Mouse (Mus musculus) neural tube, embryonic 13.5 days (tissue): Measurements from ENCODE around the gene Zbtb40. TPM values are rescaled to one million over a fixed set of nuclear protein-coding genes. Genes with fewer than 3 reads are reported as not detected.
A peak's percentile ranks its signal among the peaks of the same experiment; 100 is the strongest.

Experiments used
- ATAC-seq: fragments of 200-750 bp; cut with Nextera tagmentation; 2 replicates; pipeline ENCODE4 v1.8.0; 2017; ENCODE audit warnings: low read depth, mild to moderate bottlenecking, moderate TSS enrichment, moderate library complexity
- H3K27ac ChIP-seq: fragments of 300-500 bp; sonication (generic); replicated peaks from 2 replicates; pipeline ENCODE4 v1.5.1; 2015; ENCODE audit warnings: moderate library complexity, mild to moderate bottlenecking, inconsistent platforms
- H3K27me3 ChIP-seq: fragments of 300-500 bp; sonication (generic); 2 replicates; pipeline ENCODE4 v1.6.1; 2015; ENCODE audit warnings: mild to moderate bottlenecking, inconsistent platforms
- H3K36me3 ChIP-seq: fragments of 300-500 bp; sonication (generic); 2 replicates; pipeline ENCODE4 v1.6.1; 2015; ENCODE audit warnings: mild to moderate bottlenecking, inconsistent platforms
- H3K4me1 ChIP-seq: fragments of 300-500 bp; sonication (generic); replicated peaks from 2 replicates; pipeline ENCODE4 v1.6.1; 2015; ENCODE audit warnings: inconsistent platforms
- H3K4me2 ChIP-seq: fragments of 300-500 bp; sonication (generic); 2 replicates; pipeline ENCODE4 v1.6.1; 2015; ENCODE audit warnings: inconsistent platforms, mild to moderate bottlenecking, moderate library complexity
- H3K4me3 ChIP-seq: fragments of 300-500 bp; sonication (generic); 2 replicates; pipeline ENCODE4 v1.5.1; 2015; ENCODE audit warnings: mild to moderate bottlenecking, inconsistent platforms
- H3K9ac ChIP-seq: fragments of 300-500 bp; sonication (generic); 2 replicates; pipeline ENCODE4 v1.6.1; 2015; ENCODE audit warnings: moderate library complexity, mild to moderate bottlenecking, inconsistent platforms
- H3K9me3 ChIP-seq: fragments of 300-500 bp; sonication (generic); 2 replicates; pipeline ENCODE4 v1.6.1; 2016; ENCODE audit warnings: inconsistent platforms
- WGBS: fragments of 180-500 bp; shearing (Covaris S2); methylation state at CpG from one replicate; pipeline ENCODE4 v1.1.7; 2015; 5-methylcytosine and 5-hydroxymethylcytosine counted together
- polyA plus RNA-seq: library from polyadenylated mRNA; unstranded; fragments of >200 nt; fragmentation: Nextera tagmentation; extraction: Ambion mirVana; gene quantifications from 2 replicates; pipeline ENCODE4 v1.2.1, GENCODE M21; 2015

Gene Zbtb40
- polyA plus RNA-seq, 1 experiment from 2014 or later, result 3.6 TPM

DNA sequence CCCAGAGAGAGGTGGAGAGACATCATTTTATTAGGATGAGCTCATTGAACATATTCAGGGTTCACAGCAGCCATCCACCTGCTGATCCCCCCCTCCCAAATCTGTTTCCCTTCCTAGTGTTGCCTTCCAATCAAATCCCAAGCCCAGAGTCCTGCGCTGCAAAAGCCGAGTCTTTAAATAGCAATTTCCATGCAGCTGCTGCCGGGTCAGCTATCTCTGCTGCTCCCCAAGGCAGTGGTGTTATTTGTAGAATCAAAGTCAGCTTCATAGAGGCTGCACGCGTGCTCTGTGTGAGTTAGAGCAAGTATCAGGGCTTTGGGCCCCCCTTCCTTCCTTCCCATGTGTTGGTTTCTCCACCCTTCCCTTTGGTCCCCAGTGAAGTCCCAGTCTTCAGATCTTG is 5.2 kb upstream of the Zbtb40 start:
- 65% methylated on average over 5 of the region's 5 CpGs for WGBS
- Histone ChIP-seq H3K4me2 (no peak overlapping the region), H3K4me1 (no peaks in the 10 kb centered on the region), H3K4me3 (no peak overlapping the region), H3K9ac (no peak overlapping the region), H3K27ac (no peak overlapping the region), H3K9me3 (no peaks in the 10 kb centered on the region), H3K27me3 (peaks cover 51% of the 10 kb centered on the region), H3K36me3 (no peaks in the 10 kb centered on the region)
- ATAC-seq, result no peak

DNA sequence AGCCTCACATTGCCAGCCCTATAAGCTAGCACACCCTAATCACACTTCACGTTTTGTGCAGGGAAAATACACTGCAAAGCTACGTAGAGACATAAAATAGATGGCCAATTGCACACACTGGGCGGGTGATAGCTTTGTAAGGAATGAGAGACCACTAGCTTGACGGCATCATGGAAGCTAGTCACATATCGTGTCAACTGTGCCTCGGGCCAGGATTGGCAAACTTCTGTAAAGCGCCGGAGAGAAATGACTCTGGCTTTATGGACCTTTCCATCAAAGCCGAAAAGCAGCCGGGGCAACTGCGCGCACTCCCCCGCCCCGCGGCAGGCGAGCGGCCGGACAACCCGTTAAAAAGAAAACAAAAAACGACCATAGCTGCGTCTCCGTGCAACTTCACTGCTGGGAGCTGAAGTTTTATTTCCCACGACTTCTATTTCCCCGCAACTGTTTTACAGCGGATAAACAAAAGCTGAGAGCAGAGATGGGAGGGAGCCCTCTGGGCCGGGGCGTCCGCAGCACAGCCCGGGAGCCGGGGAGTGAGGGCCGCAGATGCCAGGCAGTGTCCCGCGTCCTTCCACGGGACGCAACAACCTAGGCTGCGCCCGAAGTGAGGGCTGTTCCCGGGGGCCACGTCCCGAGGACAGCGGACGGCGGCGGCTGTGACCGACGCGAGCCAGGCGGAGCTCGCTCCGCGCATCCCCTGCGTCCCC is 606 bp downstream of the Zbtb40 start:
- peak overlapping the region; percentile 64 for H3K4me2 ChIP-seq
- H3K27ac ChIP-seq, result peak overlapping the region; percentile 87
- peaks cover 34% of the 10 kb centered on the region for H3K27me3 ChIP-seq
- no peaks in the 10 kb centered on the region for H3K36me3 ChIP-seq
- H3K9me3 ChIP-seq, result no peaks in the 10 kb centered on the region
- peak; percentile 86 for ATAC-seq
- under 1% methylated on average over 51 of the region's 52 CpGs for WGBS
- H3K9ac ChIP-seq, result peak overlapping the region; percentile 76
- peak overlapping the region; percentile 72 for H3K4me3 ChIP-seq
- peaks cover 25% of the 10 kb centered on the region for H3K4me1 ChIP-seq

DNA sequence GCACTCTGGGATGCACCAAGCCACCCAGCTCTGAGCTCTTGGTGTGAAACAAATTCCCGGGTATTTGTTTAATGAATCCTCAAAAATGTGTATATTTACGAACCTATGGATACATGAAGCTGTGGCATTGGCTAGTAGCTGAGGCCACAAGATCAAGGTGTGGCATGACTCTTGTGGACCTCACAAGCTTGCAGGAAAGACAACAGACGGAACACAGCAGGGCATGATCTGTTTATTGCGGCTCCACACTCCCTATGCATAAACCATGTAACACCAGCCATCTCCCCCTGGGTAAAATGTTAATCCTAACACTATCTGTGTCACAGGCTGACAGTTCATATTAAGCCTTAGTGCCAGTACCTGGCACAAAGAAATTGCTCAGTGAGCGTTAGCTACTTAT is 2.5 kb downstream of the Zbtb40 start:
- no peak for ATAC-seq

GRCm38 (mm10) chr4:137044516-137044915 is 4.1 kb downstream of the Zbtb40 start:
- H3K36me3 ChIP-seq, result no peaks in the 10 kb centered on the region
- no peak for ATAC-seq
- no peaks in the 10 kb centered on the region for H3K27me3 ChIP-seq
- WGBS, result 44% methylated on average over 5 of the region's 5 CpGs
- H3K4me2 ChIP-seq, result 0 out of 2 replicates have a peak overlapping the region, but pooled peaks have one; percentile 31
- no peak overlapping the region for H3K4me3 ChIP-seq
- H3K27ac ChIP-seq, result peak overlapping the region; percentile 61; the same call in 1 of the 2 replicates
- peaks cover 45% of the 10 kb centered on the region for H3K4me1 ChIP-seq
- peak overlapping the region; percentile 31; the same call in 1 of the 2 replicates for H3K9ac ChIP-seq
- no peaks in the 10 kb centered on the region for H3K9me3 ChIP-seq

More for the DNA sequence above, 2.5 kb downstream of the Zbtb40 start:
- no peaks in the 10 kb centered on the region for H3K9me3 ChIP-seq
- WGBS, result 86% methylated on average over 5 of the region's 5 CpGs
- H3K4me3 ChIP-seq, result no peak overlapping the region
- H3K4me1 ChIP-seq, result peaks cover 40% of the 10 kb centered on the region
- H3K27ac ChIP-seq, result no peak overlapping the region
- no peaks in the 10 kb centered on the region for H3K36me3 ChIP-seq
- peaks cover 15% of the 10 kb centered on the region for H3K27me3 ChIP-seq
- H3K4me2 ChIP-seq, result no peak overlapping the region
- no peak overlapping the region for H3K9ac ChIP-seq

- peak overlapping the region; percentile 61 for H3K27ac ChIP-seq
- H3K4me1 ChIP-seq, result peaks cover 49% of the 10 kb centered on the region
- no peak for ATAC-seq
- no peaks in the 10 kb centered on the region for H3K36me3 ChIP-seq
- peak overlapping the region; percentile 31; the same call in 1 of the 2 replicates for H3K9ac ChIP-seq
- WGBS, result 53% methylated on average over 11 of the region's 11 CpGs
- no peak overlapping the region for H3K4me3 ChIP-seq
- no peaks in the 10 kb centered on the region for H3K9me3 ChIP-seq
- H3K27me3 ChIP-seq, result no peaks in the 10 kb centered on the region
- H3K4me2 ChIP-seq, result peak overlapping the region; percentile 31
Measured at GRCm38 (mm10) chr4:137043799-137044198, 4.8 kb downstream of the Zbtb40 start.

DNA sequence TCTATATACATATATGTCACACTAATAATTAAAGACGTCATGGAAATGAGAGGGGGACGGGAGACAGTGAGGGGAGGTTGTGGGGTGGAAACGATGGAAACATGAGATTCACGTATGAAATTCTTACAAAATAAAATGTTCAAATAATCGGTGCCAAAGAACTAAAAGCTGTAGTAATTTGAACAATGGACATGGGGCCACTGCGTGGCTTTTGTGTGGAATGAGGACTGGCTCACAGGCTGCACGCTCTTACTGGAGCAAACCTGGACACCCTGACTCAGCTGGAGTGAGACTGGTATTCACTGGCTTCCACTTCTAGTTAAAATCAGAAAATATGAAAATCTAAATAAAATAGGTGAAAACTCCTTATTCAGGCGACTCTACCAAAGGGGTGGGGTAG is 6.6 kb downstream of the Zbtb40 start:
- Histone ChIP-seq H3K9me3 (no peaks in the 10 kb centered on the region), H3K9ac (no peak overlapping the region), H3K4me2 (no peak overlapping the region), H3K36me3 (no peaks in the 10 kb centered on the region), H3K4me1 (peaks cover 60% of the 10 kb centered on the region), H3K27me3 (no peaks in the 10 kb centered on the region), H3K27ac (no peak overlapping the region), H3K4me3 (no peak overlapping the region)
- 92% methylated on average over 8 of the region's 8 CpGs for WGBS
- no peak for ATAC-seq

GRCm38 (mm10) chr4:137041161-137041621 is 7.4 kb downstream of the Zbtb40 start:
- no peak for ATAC-seq
- WGBS, result 53% methylated on average over 10 of the region's 10 CpGs
- Histone ChIP-seq H3K27me3 (no peaks in the 10 kb centered on the region), H3K4me1 (peaks cover 60% of the 10 kb centered on the region), H3K9ac (0 out of 2 replicates have a peak overlapping the region, but pooled peaks have one; percentile 41), H3K36me3 (no peaks in the 10 kb centered on the region), H3K4me2 (no peak overlapping the region), H3K9me3 (no peaks in the 10 kb centered on the region), H3K4me3 (no peak overlapping the region), H3K27ac (no peak overlapping the region)

DNA sequence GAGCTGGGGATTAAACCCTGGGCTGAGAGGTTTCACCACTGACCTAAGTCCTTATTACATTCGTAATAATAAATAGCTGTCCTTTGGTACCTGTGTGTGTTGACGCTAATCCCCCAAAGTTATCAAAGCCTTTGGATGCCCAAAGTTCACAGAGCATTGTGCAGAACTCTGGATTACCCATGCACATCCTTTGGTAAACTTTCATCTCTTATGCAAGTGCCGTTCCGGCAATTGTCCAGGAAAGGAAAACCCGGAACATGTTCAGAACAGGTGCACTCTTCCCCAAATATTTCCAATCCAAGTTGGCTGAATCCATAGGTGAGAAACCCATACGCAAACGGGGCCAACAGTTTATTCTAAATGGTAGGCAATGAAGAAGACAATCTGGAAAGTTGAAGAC is 9.2 kb downstream of the Zbtb40 start:
- no peak for ATAC-seq
- peaks cover 62% of the 10 kb centered on the region for H3K4me1 ChIP-seq

GRCm38 (mm10) chr4:137038501-137038900 is 10.1 kb downstream of the Zbtb40 start:
- Histone ChIP-seq H3K36me3 (no peaks in the 10 kb centered on the region), H3K9ac (no peak overlapping the region), H3K4me2 (no peak overlapping the region), H3K27ac (peak overlapping the region; percentile 42; the same call in 1 of the 2 replicates), H3K4me1 (peaks cover 60% of the 10 kb centered on the region), H3K27me3 (no peaks in the 10 kb centered on the region), H3K4me3 (no peak overlapping the region), H3K9me3 (no peaks in the 10 kb centered on the region)
- ATAC-seq, result no peak
- WGBS, result 69% methylated on average over 3 of the region's 3 CpGs

More for the DNA sequence above, 9.2 kb downstream of the Zbtb40 start:
- no peaks in the 10 kb centered on the region for H3K36me3 ChIP-seq
- no peaks in the 10 kb centered on the region for H3K27me3 ChIP-seq
- WGBS, result 96% methylated on average over 7 of the region's 7 CpGs
- H3K4me3 ChIP-seq, result no peak overlapping the region
- H3K9me3 ChIP-seq, result no peaks in the 10 kb centered on the region
- H3K27ac ChIP-seq, result no peak overlapping the region
- H3K9ac ChIP-seq, result no peak overlapping the region
- H3K4me2 ChIP-seq, result no peak overlapping the region

DNA sequence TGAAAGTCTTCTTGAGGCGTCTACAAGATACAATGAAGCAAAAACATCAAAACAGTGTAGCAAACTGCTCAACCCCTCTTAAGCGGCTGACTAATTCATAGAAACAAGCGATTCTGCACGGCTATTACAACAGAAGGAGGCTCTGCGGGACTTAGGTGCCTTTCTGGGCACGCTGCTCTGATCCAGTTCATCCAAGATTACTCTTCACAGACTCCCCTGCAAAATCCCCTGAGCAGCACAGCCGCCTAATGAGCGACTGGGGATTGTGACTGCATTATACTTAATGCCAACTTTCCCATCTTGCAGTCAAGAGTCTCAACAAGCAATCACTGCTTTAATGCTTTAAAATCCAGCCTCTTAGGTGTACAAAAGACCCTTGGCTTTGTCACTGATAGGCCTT is 10.5 kb downstream of the Zbtb40 start:
- no peak overlapping the region for H3K4me2 ChIP-seq
- no peak overlapping the region for H3K9ac ChIP-seq
- no peaks in the 10 kb centered on the region for H3K36me3 ChIP-seq
- H3K4me3 ChIP-seq, result no peak overlapping the region
- no peaks in the 10 kb centered on the region for H3K27me3 ChIP-seq
- no peak for ATAC-seq
- no peaks in the 10 kb centered on the region for H3K9me3 ChIP-seq
- WGBS, result 34% methylated on average over 8 of the region's 8 CpGs
- H3K27ac ChIP-seq, result peak overlapping the region; percentile 42; the same call in 1 of the 2 replicates
- peaks cover 61% of the 10 kb centered on the region for H3K4me1 ChIP-seq

DNA sequence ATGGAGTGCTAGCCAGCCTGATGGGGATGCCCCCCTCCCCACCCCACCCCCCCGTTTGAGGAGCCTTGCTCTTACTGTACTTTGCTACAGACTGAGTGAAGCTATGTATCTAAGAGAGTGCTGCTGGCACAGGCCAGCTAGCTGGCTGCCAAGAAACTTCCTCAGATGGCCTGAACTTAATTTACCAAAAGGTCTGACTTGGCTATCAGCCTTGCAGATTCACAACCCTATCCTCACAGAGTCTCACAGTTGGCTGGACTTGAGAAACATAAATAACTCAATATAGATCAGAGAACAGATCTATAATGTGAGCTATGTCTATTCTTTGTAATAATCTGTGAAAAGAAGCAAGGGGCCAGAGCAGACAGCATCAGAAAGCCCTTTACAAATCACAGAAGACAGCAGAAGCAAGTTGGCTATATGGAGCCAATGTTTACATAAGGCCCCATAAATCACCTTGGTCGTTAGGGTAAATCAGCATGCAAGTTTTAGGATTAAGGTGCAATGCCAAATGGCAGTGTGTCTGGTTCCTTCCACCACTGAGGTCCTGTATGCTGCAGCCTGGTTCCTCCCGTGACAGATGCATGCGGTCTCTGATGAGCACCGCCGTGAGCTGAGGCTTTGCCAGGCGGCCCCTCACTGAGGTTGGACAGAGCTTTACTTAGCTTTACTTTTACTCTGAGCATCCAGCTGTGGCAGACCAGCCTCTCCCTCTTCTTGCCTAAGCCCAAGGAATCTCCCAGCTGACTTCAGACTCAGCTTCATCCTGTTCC is 15.3 kb downstream of the Zbtb40 start:
- Histone ChIP-seq H3K4me2 (no peak overlapping the region), H3K36me3 (no peaks in the 10 kb centered on the region), H3K27ac (0 out of 2 replicates have a peak overlapping the region, but pooled peaks have one; percentile 23), H3K4me3 (no peak overlapping the region), H3K9me3 (no peaks in the 10 kb centered on the region), H3K4me1 (peaks cover 33% of the 10 kb centered on the region), H3K9ac (no peak overlapping the region), H3K27me3 (no peaks in the 10 kb centered on the region)
- ATAC-seq, result peak; percentile 68
- 43% methylated on average over 7 of the region's 7 CpGs for WGBS

DNA sequence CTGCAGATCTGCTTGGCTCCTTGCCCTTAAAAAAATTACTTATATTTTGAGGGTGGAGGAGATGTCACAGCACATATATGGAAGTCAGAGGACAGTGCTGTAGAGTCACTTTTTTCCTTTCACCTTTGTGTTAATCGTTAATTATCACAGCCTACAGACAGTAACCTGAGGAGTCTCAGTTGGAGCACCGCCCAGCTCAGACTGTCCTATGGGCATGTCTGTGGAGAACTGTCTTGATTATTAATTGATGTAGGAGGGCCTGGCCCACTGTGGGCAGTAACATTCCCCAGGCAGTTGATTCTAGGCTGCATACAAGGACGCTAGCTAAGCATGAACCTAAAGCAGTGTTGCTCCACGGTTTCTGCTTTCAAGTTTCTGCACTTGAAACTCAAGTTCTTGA is 16.1 kb downstream of the Zbtb40 start:
- H3K9me3 ChIP-seq, result no peaks in the 10 kb centered on the region
- H3K4me1 ChIP-seq, result peaks cover 25% of the 10 kb centered on the region
- H3K4me2 ChIP-seq, result no peak overlapping the region
- H3K27ac ChIP-seq, result no peak overlapping the region
- H3K27me3 ChIP-seq, result no peaks in the 10 kb centered on the region
- no peak for ATAC-seq
- WGBS, result 85% methylated on average over 4 of the region's 4 CpGs
- no peaks in the 10 kb centered on the region for H3K36me3 ChIP-seq
- no peak overlapping the region for H3K9ac ChIP-seq
- H3K4me3 ChIP-seq, result no peak overlapping the region
